Mouse (Mus musculus) limb, embryonic 13.5 days (tissue): ENCODE data around the gene Sumo2. TPM values are rescaled to one million over a fixed set of nuclear protein-coding genes. Genes with fewer than 3 reads are reported as not detected.

Experiments used
- ATAC-seq: fragments of 200-750 bp; cut with Nextera tagmentation; 2 replicates; pipeline ENCODE4 v1.8.0; 2017; ENCODE audit warnings: low read depth, moderate number of reproducible peaks, moderate TSS enrichment; ENCODE audit not compliant: low FRiP score
- H3K27ac ChIP-seq: fragments of 300-500 bp; sonication (generic); 2 replicates; pipeline ENCODE4 v1.5.1; 2015; ENCODE audit warnings: inconsistent platforms, mild to moderate bottlenecking, moderate library complexity
- H3K27me3 ChIP-seq: fragments of 300-500 bp; sonication (generic); 2 replicates; pipeline ENCODE4 v1.6.1; 2015; ENCODE audit warnings: mild to moderate bottlenecking, inconsistent platforms
- H3K36me3 ChIP-seq: fragments of 300-500 bp; sonication (generic); 2 replicates; pipeline ENCODE4 v1.6.1; 2015; ENCODE audit warnings: inconsistent platforms, mild to moderate bottlenecking, moderate library complexity
- H3K4me1 ChIP-seq: fragments of 300-500 bp; sonication (generic); 2 replicates; pipeline ENCODE4 v1.6.1; 2015; ENCODE audit warnings: inconsistent platforms
- H3K4me2 ChIP-seq: fragments of 300-500 bp; sonication (generic); replicated peaks from 2 replicates; pipeline ENCODE4 v1.6.1; 2015; ENCODE audit warnings: inconsistent platforms, mild to moderate bottlenecking, moderate library complexity
- H3K4me3 ChIP-seq: fragments of 300-500 bp; sonication (generic); 2 replicates; pipeline ENCODE4 v1.5.1; 2015; ENCODE audit warnings: moderate library complexity, mild to moderate bottlenecking, inconsistent platforms
- H3K9ac ChIP-seq: fragments of 300-500 bp; sonication (generic); 2 replicates; pipeline ENCODE4 v1.6.1; 2015; ENCODE audit warnings: mild to moderate bottlenecking, inconsistent platforms
- H3K9me3 ChIP-seq: fragments of 300-500 bp; sonication (generic); 2 replicates; pipeline ENCODE4 v1.6.1; 2016; ENCODE audit warnings: inconsistent platforms
- WGBS: fragments of 180-500 bp; shearing (Covaris S2); methylation state at CpG from one replicate; pipeline ENCODE4 v1.1.7; 2015; 5-methylcytosine and 5-hydroxymethylcytosine counted together
- polyA plus RNA-seq: library from polyadenylated mRNA; unstranded; fragments of >200 nt; fragmentation: Nextera tagmentation; extraction: Ambion mirVana; gene quantifications from 2 replicates; pipeline ENCODE4 v1.2.1, GENCODE M21; 2015

Sumo2 gene
- polyA plus RNA-seq: 1,169 and 1,249 TPM in 2 replicates

GRCm38 (mm10) chr11:115536038-115536681 lies at the start of gene Sumo2:
Sumo2 (minus strand) TSS chr11:115536276.
- under 1% methylated on average over 60 of the region's 70 CpGs for WGBS
- peak; percentile 91 for ATAC-seq
- no peaks in the 10 kb centered on the region for H3K27me3 ChIP-seq
- H3K4me2 ChIP-seq: peak within 1 kb of the TSS; percentile 82
- H3K9ac ChIP-seq: peak within 1 kb of the TSS; percentile 98
- peaks cover 24% of the 10 kb centered on the region for H3K4me1 ChIP-seq
- H3K9me3 ChIP-seq: no peaks in the 10 kb centered on the region
- H3K27ac ChIP-seq: peak within 1 kb of the TSS; percentile 100
- peaks cover 30% of the 10 kb centered on the region for H3K36me3 ChIP-seq
- peak within 1 kb of the TSS; percentile 84 for H3K4me3 ChIP-seq

DNA sequence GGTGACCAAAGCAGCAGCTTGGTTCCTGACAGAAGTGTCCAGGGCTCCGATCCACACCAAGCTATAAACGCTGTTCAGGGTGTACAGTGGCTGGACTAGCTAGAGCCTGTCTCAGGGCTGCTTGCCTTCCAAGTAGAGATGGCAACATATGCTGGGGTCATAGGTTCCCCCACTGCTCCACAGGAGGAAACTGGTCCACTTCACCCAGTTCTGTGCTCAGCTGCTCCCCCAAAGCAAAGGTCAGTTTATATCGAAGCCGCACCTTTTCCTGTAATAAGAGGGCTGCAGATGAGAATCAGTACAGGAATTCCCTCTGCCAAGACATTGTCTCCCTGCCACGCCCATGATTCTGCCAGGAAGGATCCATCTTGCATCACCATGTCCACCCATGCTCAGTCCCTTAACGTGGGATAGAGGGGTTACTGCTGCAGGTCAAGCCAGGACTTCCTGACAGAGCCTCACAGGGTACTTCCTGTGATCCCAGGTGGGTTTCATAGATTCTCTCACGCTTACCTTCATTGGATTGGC lies 49.6 kb upstream of the Sumo2 start:
- 88% methylated on average over 7 of the region's 7 CpGs for WGBS
- ATAC-seq: no peak
- Histone ChIP-seq H3K36me3 (peaks cover 96% of the 10 kb centered on the region), H3K9ac (no peak overlapping the region), H3K4me2 (no peak overlapping the region), H3K27me3 (no peaks in the 10 kb centered on the region), H3K9me3 (no peaks in the 10 kb centered on the region), H3K4me3 (no peak overlapping the region), H3K4me1 (no peaks in the 10 kb centered on the region), H3K27ac (no peak overlapping the region)

DNA sequence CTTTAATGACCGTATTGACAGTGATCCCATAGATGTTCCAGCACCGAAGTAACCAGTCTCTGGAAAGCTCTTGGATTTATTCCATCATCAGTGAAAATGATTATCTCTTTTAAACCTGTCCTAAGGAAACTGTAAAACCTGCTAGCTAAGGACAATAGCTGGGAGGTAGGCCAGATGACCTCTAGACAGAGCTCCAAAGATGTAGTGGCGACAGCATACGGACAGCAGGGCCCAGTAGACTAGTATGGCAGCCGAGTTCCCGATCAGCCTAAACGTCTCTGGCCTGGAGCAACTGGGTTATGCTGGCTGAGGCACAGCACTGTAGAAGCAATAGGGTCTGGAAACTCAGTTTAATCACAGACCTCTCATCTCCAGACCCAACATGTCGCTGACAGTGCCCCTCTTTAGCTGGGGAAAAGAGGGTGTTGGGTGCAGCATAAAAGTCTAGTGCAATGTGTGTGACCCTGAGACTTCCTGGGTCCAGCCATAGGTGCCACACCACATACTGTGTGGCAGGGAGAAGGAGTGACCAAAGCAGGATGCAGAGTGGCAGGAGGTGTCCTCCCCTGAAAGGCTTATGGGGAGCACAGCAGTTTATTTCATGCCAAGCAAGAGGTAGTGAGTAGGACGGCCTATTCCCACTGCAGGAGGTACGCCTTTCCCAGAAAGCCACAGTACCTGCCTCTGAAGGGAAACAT lies 48.4 kb upstream of the Sumo2 start:
- 84% methylated on average over 10 of the region's 10 CpGs for WGBS
- H3K4me3 ChIP-seq: no peak overlapping the region
- no peak overlapping the region for H3K4me2 ChIP-seq
- H3K4me1 ChIP-seq: no peaks in the 10 kb centered on the region
- H3K27me3 ChIP-seq: no peaks in the 10 kb centered on the region
- no peaks in the 10 kb centered on the region for H3K9me3 ChIP-seq
- no peak overlapping the region for H3K27ac ChIP-seq
- H3K36me3 ChIP-seq: peaks cover 96% of the 10 kb centered on the region
- no peak overlapping the region for H3K9ac ChIP-seq
- no peak for ATAC-seq

DNA sequence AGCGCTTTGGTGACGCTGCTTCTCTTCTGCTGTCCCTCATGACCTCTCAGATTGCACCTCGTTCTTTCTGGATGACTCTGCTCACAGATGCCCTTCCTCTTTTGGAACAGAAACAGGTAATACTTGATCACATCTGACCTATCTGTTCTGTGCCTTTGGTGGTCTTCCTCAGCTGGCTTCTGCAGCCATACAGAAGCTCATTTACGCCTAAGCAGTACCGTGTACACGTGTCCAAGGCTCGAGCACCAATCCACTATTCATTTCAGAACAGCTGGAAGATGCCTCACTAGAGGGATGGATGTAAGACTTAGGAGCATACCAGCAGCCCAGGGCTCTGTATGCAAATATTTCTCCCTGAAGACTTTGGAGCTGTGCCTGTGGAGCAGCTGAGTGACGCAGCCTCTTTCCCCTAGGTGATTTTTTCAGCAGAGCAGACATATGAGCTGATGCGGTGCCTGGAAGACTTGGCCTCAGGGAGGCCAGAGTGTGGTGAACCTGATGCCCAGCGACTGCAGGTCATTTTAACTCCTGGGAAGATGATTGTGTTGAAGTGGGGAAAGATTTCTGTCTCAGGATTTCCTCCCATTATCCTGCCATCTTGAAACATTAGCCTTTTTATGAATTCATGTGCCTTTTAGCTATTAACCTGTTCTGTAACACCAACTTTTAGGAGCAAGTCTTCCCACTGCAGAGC lies 47.0 kb upstream of the Sumo2 start:
- Histone ChIP-seq H3K27ac (no peak overlapping the region), H3K9ac (no peak overlapping the region; the same call in 1 of the 2 replicates), H3K4me2 (no peak overlapping the region), H3K4me3 (no peak overlapping the region), H3K27me3 (no peaks in the 10 kb centered on the region), H3K4me1 (no peaks in the 10 kb centered on the region), H3K36me3 (peaks cover 99% of the 10 kb centered on the region), H3K9me3 (no peaks in the 10 kb centered on the region)
- 87% methylated on average over 10 of the region's 10 CpGs for WGBS
- ATAC-seq: no peak

- no peak for ATAC-seq
- H3K27me3 ChIP-seq: no peaks in the 10 kb centered on the region
- no peaks in the 10 kb centered on the region for H3K9me3 ChIP-seq
- no peaks in the 10 kb centered on the region for H3K4me1 ChIP-seq
- no peak overlapping the region for H3K4me2 ChIP-seq
- peaks cover 76% of the 10 kb centered on the region for H3K36me3 ChIP-seq
- no peak overlapping the region; the same call in 1 of the 2 replicates for H3K9ac ChIP-seq
- no peak overlapping the region for H3K27ac ChIP-seq
- H3K4me3 ChIP-seq: no peak overlapping the region
Observed at GRCm38 (mm10) chr11:115579080-115579479, 43.0 kb upstream of the Sumo2 start.

DNA sequence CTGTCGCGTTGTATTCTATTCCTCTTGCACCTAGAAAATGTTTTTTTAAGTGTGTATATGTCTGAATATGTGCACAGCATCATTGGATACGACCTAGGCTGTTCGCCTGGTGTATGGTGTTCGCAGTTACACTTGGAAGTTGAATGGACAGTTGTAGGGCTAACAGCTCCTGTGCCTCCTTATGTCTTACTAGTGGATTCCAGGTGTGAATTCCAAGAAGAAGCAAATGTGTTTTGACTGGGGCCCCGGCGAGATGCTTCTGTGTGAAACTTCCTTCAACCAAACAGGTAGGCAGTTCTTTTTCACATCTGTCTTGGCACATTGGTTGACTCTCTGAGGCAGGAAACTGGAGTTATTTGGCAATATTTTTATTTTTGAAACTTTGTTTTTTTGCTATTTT lies 28.9 kb upstream of the Sumo2 start:
- 15% methylated on average over 7 of the region's 7 CpGs for WGBS
- ATAC-seq: no peak
- Histone ChIP-seq H3K27ac (no peak overlapping the region), H3K4me1 (peaks cover 14% of the 10 kb centered on the region), H3K27me3 (no peaks in the 10 kb centered on the region), H3K9me3 (no peaks in the 10 kb centered on the region), H3K36me3 (peaks cover 43% of the 10 kb centered on the region), H3K9ac (peak overlapping the region; percentile 83), H3K4me3 (peak overlapping the region; percentile 87), H3K4me2 (peak overlapping the region; percentile 86)

- H3K9me3 ChIP-seq: no peaks in the 10 kb centered on the region
- H3K9ac ChIP-seq: peak within 1 kb of the TSS; percentile 83
- H3K27me3 ChIP-seq: no peaks in the 10 kb centered on the region
- peak within 1 kb of the TSS; percentile 86 for H3K4me2 ChIP-seq
- ATAC-seq: peak; percentile 91
- H3K36me3 ChIP-seq: peaks cover 36% of the 10 kb centered on the region
- H3K4me3 ChIP-seq: peak within 1 kb of the TSS; percentile 87
- H3K27ac ChIP-seq: peak within 1 kb of the TSS; percentile 78; the same call in 1 of the 2 replicates
- peaks cover 14% of the 10 kb centered on the region for H3K4me1 ChIP-seq
- WGBS: under 1% methylated on average over 42 of the region's 42 CpGs
Observed at GRCm38 (mm10) chr11:115564064-115564809, 28.2 kb upstream of the Sumo2 start, which contains the start of gene Nup85. Nup85 (plus strand) TSS chr11:115564434.

- ATAC-seq: no peak
- H3K36me3 ChIP-seq: peaks cover 28% of the 10 kb centered on the region
- H3K9ac ChIP-seq: peak overlapping the region; percentile 83
- peak overlapping the region; percentile 78; the same call in 1 of the 2 replicates for H3K27ac ChIP-seq
- H3K4me1 ChIP-seq: peaks cover 14% of the 10 kb centered on the region
- whole genome bisulfite sequencing: 49% methylated on average over 4 of the region's 4 CpGs
- no peaks in the 10 kb centered on the region for H3K27me3 ChIP-seq
- H3K4me2 ChIP-seq: peak overlapping the region; percentile 86
- H3K9me3 ChIP-seq: no peaks in the 10 kb centered on the region
- peak overlapping the region; percentile 87 for H3K4me3 ChIP-seq
Observed at GRCm38 (mm10) chr11:115563406-115563805, 27.3 kb upstream of the Sumo2 start.

DNA sequence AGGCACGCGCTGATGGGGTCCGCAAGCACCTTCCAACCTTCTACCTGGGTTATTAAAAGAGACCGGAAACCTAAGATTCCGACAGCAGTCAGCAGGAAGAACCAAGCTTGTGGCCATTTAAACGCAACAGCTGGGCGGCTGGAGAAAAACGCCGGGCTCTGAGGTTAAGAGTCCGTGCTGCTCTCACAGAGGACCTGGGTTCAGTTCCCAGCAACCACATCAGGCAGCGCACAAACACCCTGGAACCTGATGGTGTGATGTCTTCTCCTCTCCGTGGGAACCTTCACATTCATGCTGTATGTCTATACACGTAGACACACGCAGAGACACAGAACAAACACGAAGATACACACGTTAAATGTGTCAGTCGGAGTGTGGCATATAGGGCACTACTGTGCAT lies 19.6 kb upstream of the Sumo2 start:
- Histone ChIP-seq H3K27ac (no peak overlapping the region), H3K27me3 (no peaks in the 10 kb centered on the region), H3K9ac (no peak overlapping the region), H3K4me3 (no peak overlapping the region), H3K9me3 (no peaks in the 10 kb centered on the region), H3K36me3 (no peaks in the 10 kb centered on the region), H3K4me1 (no peaks in the 10 kb centered on the region), H3K4me2 (no peak overlapping the region)
- 77% methylated on average over 17 of the region's 17 CpGs for WGBS
- no peak for ATAC-seq

DNA sequence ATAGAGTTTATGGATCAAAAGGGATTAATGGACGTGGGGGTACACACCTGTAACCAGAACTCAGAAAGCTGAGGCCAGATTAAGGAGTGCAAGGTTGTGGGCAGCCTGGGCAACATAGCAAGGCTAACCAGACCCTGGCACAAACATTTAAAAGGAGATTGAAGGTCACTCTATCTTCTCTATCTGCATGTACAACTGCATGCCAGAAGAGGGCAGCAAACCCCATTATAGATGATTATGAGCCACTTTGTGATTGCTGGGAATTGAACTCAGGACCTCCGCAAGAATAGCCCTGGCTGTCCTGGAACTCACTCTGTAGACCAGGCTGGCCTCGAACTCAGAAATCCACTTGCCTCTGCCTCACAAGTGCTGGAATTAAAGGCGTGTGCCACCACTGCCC lies 16.7 kb upstream of the Sumo2 start:
- no peaks in the 10 kb centered on the region for H3K36me3 ChIP-seq
- no peaks in the 10 kb centered on the region for H3K27me3 ChIP-seq
- H3K4me3 ChIP-seq: no peak overlapping the region
- no peaks in the 10 kb centered on the region for H3K4me1 ChIP-seq
- no peaks in the 10 kb centered on the region for H3K9me3 ChIP-seq
- no peak overlapping the region for H3K4me2 ChIP-seq
- no peak for ATAC-seq
- no peak overlapping the region for H3K27ac ChIP-seq
- no peak overlapping the region for H3K9ac ChIP-seq
- 58% methylated on average over 4 of the region's 4 CpGs for WGBS

DNA sequence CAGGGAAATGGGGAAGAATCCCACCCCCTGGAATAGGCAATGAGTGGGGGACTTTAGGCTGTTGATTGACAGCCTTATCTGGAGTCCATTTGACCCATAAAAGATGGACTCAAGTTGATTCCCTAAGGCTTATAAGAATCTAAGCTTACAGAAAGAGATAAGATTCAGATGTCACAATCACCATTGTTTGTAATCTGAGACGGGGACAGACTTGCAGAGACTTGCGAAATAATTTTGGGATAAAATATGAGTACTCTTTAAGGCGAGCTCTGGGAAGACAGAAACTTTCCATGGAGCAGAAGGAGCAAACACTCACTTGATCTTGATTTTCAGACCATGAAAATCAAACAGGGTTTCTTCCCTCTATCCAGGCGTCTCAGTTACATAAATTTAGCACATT lies 7.5 kb upstream of the Sumo2 start:
- Histone ChIP-seq H3K36me3 (no peaks in the 10 kb centered on the region), H3K4me3 (no peak overlapping the region), H3K27me3 (no peaks in the 10 kb centered on the region), H3K9me3 (no peaks in the 10 kb centered on the region), H3K4me2 (no peak overlapping the region), H3K4me1 (no peaks in the 10 kb centered on the region), H3K27ac (no peak overlapping the region), H3K9ac (no peak overlapping the region)
- WGBS: 76% methylated on average over 4 of the region's 4 CpGs
- ATAC-seq: no peak
